Comparison of ENCODE assay signal across 8 mouse cellular contexts in the genomic region with DNA sequence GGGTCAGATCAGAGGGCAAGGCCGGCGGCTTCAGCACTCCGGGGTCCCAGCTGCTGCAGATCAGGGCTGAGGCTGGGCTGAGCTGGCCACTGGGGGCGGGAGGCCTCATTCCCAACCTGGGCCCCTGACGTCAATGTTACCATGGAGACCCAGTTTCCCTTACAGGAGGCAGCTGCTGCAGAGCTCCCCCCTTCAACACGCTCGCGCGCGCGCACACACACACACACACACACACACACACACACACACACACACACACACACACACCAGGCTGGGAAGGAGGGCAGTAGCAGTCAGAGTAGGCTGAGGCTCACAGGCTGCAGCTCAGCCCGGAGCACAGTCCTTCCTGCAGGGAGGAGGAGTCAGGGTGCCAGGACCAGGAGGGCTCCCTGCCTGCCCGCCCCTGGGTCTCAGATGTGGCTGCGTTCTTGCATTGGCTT. TPM values are rescaled to one million over a fixed set of nuclear protein-coding genes. Genes with fewer than 3 reads are reported as not detected.
A peak's percentile ranks its signal among the peaks of the same experiment; 100 is the strongest.
DNase-seq lines count a peak whose midpoint lies in the region; ATAC-seq and TF ChIP-seq lines count a peak whose summit lies in the region.

No protein-coding gene starts in this region.

- no peaks in the 10 kb centered on the region for H3K9me3 ChIP-seq in hindbrain, embryonic 11.5 days (ENCODE audit: control insufficient read depth, low read length)
- H3K9me3 ChIP-seq in lung, embryonic 14.5 days (ENCODE audit: low read depth, low read length): no peaks in the 10 kb centered on the region
- no peaks in the 10 kb centered on the region for H3K9me3 ChIP-seq in neural tube, embryonic 15.5 days (replicated peaks)

- peak; percentile 66 for DNase-seq in MEL-GATA-1-ER (ENCODE audit: extremely low read depth, low read depth)
- DNase-seq in cerebellum, adult 8-10 months: peak; percentile 27
- peak; percentile 88 for DNase-seq in hindbrain, embryonic 11.5 days (ENCODE audit: low spot score)
- peak; percentile 80 to 87 for DNase-seq in layer of hippocampus, adult 8-10 months (ENCODE audit: low spot score in 2 of 2)
- peak; percentile 89 for DNase-seq in lung, embryonic 14.5 days
- peak; percentile 65 for DNase-seq in thymus, postnatal 25 days

- no peak overlapping the region for H3K9ac ChIP-seq in hindbrain, embryonic 11.5 days (ENCODE audit: low read depth, low read length)
- H3K9ac ChIP-seq in lung, embryonic 14.5 days: no peak overlapping the region
- peak overlapping the region; percentile 37 for H3K9ac ChIP-seq in neural tube, embryonic 15.5 days (replicated peaks)

- ATAC-seq in frontal cortex, adult (ENCODE audit: low TSS enrichment): peak; percentile 92
- peak; percentile 91 for ATAC-seq in hindbrain, embryonic 11.5 days (ENCODE audit: low FRiP score)
- peak; percentile 87 for ATAC-seq in lung, embryonic 14.5 days (ENCODE audit: insufficient read depth)
- ATAC-seq in neural tube, embryonic 15.5 days (ENCODE audit: low FRiP score): peak; percentile 92

- peak; percentile 29; the same call in 1 of the 2 replicates for TF ChIP-seq CTCF in lung, embryonic 14.5 days (IDR thresholded peaks at IDR 0.05; ENCODE audit: low read depth)

- WGBS in hindbrain, embryonic 11.5 days: under 1% methylated on average over 14 of the region's 14 CpGs
- WGBS in lung, embryonic 14.5 days: 2% methylated on average over 14 of the region's 14 CpGs
- 0% methylated on average over 8 of the region's 14 CpGs for WGBS in neural tube, embryonic 15.5 days

- peaks cover 2% of the 10 kb centered on the region; the same call in 1 of the 2 replicates for H3K4me1 ChIP-seq in hindbrain, embryonic 11.5 days (replicated peaks; ENCODE audit: control insufficient read depth, insufficient read depth, low read length)
- 0 out of 2 replicates have a peak, but pooled peaks cover 2% of the 10 kb centered on the region for H3K4me1 ChIP-seq in lung, embryonic 14.5 days (ENCODE audit: insufficient read depth)
- peaks cover 21% of the 10 kb centered on the region for H3K4me1 ChIP-seq in neural tube, embryonic 15.5 days

- H3K4me2 ChIP-seq in hindbrain, embryonic 11.5 days (replicated peaks; ENCODE audit: low read depth, low read length): peak overlapping the region; percentile 24
- H3K4me2 ChIP-seq in lung, embryonic 14.5 days: peak overlapping the region; percentile 54
- H3K4me2 ChIP-seq in neural tube, embryonic 15.5 days: peak overlapping the region; percentile 57

- peak overlapping the region; percentile 81 for H3K27ac ChIP-seq in hindbrain, embryonic 11.5 days (ENCODE audit: low read depth, low read length)
- peak overlapping the region; percentile 52; the same call in 1 of the 2 replicates for H3K27ac ChIP-seq in lung, embryonic 14.5 days (ENCODE audit: low read depth)
- peak overlapping the region; percentile 88 for H3K27ac ChIP-seq in neural tube, embryonic 15.5 days (replicated peaks)

- H3K4me3 ChIP-seq in hindbrain, embryonic 11.5 days (ENCODE audit: low read depth, low read length): 0 out of 2 replicates have a peak overlapping the region, but pooled peaks have one; percentile 8
- H3K4me3 ChIP-seq in lung, embryonic 14.5 days (ENCODE audit: low read depth, low read length): peak overlapping the region; percentile 20; the same call in 1 of the 2 replicates
- H3K4me3 ChIP-seq in neural tube, embryonic 15.5 days (replicated peaks): peak overlapping the region; percentile 20

- H3K36me3 ChIP-seq in hindbrain, embryonic 11.5 days (ENCODE audit: control insufficient read depth, insufficient read depth, low read length): no peaks in the 10 kb centered on the region
- no peaks in the 10 kb centered on the region for H3K36me3 ChIP-seq in lung, embryonic 14.5 days (ENCODE audit: insufficient read depth)
- H3K36me3 ChIP-seq in neural tube, embryonic 15.5 days: no peaks in the 10 kb centered on the region

- no peaks in the 10 kb centered on the region for H3K27me3 ChIP-seq in hindbrain, embryonic 11.5 days (ENCODE audit: control insufficient read depth, insufficient read depth, low read length)
- no peaks in the 10 kb centered on the region for H3K27me3 ChIP-seq in lung, embryonic 14.5 days (ENCODE audit: insufficient read depth, low read length)
- H3K27me3 ChIP-seq in neural tube, embryonic 15.5 days (replicated peaks): no peaks in the 10 kb centered on the region

RNA-seq across cellular contexts. Expression of a gene that starts 27.7 kb away (rescaled TPM):
- polyA plus RNA-seq in hindbrain, embryonic 11.5 days (2014; fragmentation: Nextera tagmentation; extraction: Ambion mirVana): 1.8 TPM in 2 replicates
- 10 to 100 TPM in 1 of 4 experiments, 1 to 10 TPM in 3; 3.1 to 10.2 (median 5.7) TPM for total RNA-seq in layer of hippocampus, adult 8-10 months (2022)
- polyA plus RNA-seq in lung, embryonic 14.5 days (2014; fragmentation: Nextera tagmentation; extraction: Ambion mirVana): 3.2 and 4.2 TPM in 2 replicates
- 1.3 and 5.4 TPM in 2 replicates for polyA plus RNA-seq in neural tube, embryonic 15.5 days (2015; fragmentation: Nextera tagmentation; extraction: Ambion mirVana)

Comparison
In these comparisons a context has a peak if more than half of its experiments do, and no peak if none do; other contexts are left out.
1. Peak in every context shown above with its lines: DNase-seq, ATAC-seq, H3K4me3 ChIP-seq and H3K27ac ChIP-seq.
2. DNase-seq: peak in every context shown above with its lines; median percentile 89 in lung, embryonic 14.5 days; 88 in hindbrain, embryonic 11.5 days; 84 in layer of hippocampus, adult 8-10 months; 66 in MEL-GATA-1-ER; 65 in thymus, postnatal 25 days; 27 in cerebellum, adult 8-10 months.